Mouse (Mus musculus) ES-Bruce4 (cell line): ENCODE measurements around the gene Hist1h4n.
"Not testable (repeated sequence)": the region's sequence is repeated elsewhere in the genome, so short reads cannot be mapped to it uniquely, and the experiment has no call there.

Experiments used
- EP300 ChIP-seq: IDR thresholded peaks from 2 replicates; pipeline ENCODE4 v1.6.1; 2011; ENCODE audit warnings: low read depth, low read length; ENCODE audit not compliant: insufficient read depth
- POLR2A ChIP-seq: IDR thresholded peaks from one replicate; pipeline ENCODE4 v1.8.1; 2011; ENCODE audit warnings: low read length; ENCODE audit not compliant: insufficient read depth

GRCm38 (mm10) chr13:21840508-21840907 lies 8.5 kb upstream of the Hist1h4n start:
- TF ChIP-seq POLR2A, EP300: not testable (repeated sequence)
